Mouse (Mus musculus): ENCODE results near the gene Mrpl40.
"Not testable (repeated sequence)": the region's sequence is repeated elsewhere in the genome, so short reads cannot be mapped to it uniquely, and the experiment has no call there.

Gene Mrpl40

DNA sequence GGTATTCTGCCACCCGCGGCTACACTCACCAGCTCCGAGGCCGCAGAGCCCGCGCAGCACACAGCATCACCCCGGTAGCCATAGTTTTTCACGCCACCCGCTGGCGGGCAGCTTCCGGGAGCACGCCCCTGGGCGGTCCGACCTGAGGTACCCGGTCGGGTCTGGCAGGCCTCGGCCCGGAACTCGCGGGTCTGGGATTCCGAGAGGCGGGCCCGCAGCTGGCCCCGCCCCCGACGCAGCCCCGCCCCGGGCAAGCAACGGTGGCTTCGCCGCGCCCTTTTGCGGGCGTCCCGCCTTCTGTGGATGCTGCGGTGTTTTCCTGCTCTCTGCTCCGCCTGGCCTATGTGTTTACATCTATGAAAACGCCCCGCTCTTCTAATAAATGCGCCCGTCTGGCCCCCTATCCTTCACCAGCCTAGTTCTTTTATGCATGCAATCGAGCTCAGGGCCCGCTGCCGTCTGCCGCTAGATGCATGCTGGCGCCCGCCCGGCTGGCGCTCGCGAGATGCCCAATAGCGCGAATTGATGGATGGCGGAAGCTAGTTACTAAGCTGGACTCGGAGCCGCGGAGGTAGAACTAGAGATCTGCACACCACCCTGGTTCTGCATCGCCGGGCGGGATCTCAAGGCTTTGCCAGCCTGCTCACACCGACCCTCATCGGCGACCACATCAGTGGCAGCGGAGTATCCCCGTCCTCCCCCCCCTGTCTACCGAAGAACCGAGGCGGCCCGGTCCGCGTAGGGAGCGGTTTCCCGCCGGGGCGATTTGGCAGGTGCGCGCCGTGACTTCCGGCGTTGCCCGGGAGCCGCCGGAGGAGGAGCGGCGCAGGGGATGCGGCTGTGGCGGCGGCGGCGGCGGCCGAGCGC lies at the start of gene Mrpl40, which contains the start of gene Hira:
Gene Mrpl40 (minus strand): TSS at position 421 of the 867 bp plus-strand sequence.
Gene Hira (plus strand): TSS at position 596 of the 867 bp plus-strand sequence.
- DNase-seq: peak; percentile 92 to 95

DNA sequence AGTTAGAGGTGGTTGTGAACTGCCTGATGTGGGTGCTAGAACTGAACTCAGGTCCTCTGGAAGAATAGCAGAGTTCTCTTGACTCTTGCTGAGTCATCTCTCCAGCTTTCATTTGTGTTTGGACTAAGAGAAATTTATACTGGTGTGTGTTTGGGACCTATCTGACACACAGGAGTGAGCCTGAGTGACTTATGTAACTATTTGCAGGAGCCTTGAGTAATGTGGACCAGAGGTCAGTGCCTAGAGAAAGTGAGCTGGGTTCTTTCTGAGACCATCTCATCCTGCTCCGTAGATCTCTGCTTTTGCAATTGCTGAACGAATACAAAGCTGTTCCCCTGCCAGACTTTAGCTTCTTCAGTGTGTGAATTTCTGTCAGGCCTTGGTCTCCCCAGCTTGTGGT lies 45.1 kb upstream of the Mrpl40 start:
- no peak for DNase-seq

DNA sequence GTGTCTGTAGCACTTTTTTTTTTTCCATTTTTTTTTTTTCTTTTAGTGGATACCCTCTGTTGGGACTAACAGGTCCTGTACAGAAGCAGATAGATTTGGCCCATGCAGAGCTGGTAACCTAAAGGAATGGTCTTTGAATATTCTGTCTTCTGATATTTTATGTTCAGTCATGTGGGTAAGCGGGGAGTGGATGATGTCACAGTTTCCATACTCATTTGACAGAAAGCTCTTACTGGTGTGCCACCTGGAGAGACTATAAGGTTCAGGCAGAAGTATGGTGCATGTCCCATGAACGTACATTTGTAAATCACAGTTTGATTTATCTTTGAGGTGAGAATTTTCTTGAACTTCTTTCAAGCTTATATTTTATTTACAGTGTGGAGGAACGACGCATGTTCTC lies 39.4 kb upstream of the Mrpl40 start:
- DNase-seq: no peak

DNA sequence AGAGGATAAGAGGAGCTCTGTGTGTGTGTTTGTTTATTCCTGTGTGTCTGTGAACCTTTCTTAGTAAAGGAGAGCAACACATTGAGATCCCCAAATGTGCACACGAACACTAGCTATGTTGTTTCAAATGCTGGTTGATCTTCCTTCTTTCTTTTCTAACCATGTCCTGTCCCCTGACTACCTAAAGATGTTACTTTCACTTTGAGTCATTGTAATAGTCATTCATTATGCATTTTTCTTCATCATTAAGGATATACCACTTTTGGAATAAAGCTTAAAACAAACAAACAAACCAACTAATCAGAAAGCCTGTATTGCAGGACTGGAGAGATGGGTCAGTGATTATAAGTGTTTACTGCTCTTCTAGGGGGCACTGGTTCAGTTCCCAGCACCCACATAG lies 29.0 kb upstream of the Mrpl40 start:
- no peak for DNase-seq

DNA sequence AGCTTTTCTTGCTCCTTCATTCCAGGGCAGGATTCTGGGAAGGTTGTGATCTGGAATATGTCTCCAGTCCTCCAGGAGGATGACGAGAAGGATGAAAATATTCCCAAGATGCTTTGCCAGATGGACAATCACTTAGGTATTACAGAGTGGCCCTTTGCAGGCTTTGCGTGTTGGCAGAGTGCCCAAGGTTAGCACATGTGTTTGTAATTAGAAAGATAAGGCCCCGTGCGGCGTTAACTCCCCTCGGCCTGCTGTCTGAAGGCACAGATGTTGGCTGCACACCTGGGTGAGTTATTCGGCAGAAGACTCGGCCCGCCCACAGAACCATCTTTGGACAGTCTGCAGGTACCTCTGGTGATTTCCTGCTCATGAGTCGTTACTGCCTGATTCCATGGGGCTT lies 19.8 kb upstream of the Mrpl40 start:
- no peak for DNase-seq

DNA sequence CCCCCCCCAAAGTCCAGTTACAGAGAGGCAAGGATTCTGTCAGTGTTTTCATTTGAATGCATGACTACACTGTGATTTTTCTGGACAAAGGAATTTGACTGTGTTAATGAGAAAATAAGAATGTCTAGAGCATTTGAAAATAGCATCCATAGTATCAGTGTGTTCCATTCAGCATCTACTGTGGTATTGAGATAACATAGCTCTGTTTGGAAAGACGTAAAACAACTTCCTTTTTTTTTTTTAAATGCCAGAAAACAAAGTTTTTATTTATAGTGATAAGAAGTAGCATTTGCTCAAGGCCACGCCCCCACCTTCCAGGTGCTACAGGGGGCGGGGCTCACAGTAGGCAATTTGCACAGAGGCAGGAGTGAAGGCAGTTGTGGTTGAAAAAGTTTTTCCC lies 18.6 kb upstream of the Mrpl40 start:
- DNase-seq: no peak

DNA sequence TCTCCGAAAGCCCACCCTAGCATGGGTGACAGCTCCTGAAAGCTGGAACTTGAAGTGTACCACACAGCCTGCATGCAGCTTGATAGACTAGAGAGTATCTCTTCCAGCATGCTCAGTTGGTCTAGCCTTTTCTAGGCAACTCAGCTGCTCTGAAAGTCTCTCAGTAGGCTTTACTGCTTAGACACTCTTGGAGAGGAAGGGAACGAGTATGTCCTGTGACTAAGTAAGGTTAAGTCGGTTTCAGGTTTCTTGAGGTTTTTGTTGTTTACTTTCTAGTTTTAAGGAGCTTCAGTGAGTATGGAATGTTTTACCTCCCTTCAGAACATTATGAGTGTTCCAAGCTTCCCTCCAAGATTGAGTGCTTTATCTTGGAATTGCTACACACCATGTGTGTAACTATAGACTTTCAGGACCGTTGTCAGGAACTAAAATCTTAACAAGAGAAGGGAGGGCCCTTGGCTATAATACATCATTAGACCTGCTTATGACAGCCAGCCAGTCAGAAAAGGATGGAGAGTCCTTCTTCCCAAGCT lies 17.2 kb upstream of the Mrpl40 start:
- DNase-seq: no peak

DNA sequence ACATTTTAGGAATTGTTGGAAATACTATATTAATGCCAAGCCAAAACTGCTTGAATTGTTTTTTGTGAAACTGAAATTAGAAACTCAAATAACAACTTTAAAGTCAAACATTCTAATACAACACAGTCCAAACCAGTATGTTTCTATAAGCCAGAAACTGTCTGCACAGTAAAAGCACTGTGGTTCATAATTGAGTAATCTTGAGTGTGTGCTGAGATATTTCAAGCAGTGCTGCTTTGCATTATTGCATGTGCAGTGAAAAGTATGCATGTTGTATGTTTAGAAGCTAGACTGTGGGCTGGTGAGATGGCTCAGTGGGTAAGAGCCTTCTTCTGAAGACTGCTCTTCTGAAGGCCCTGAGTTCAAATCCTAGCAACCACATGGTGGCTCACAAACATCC lies 7.4 kb upstream of the Mrpl40 start:
- no peak for DNase-seq

DNA sequence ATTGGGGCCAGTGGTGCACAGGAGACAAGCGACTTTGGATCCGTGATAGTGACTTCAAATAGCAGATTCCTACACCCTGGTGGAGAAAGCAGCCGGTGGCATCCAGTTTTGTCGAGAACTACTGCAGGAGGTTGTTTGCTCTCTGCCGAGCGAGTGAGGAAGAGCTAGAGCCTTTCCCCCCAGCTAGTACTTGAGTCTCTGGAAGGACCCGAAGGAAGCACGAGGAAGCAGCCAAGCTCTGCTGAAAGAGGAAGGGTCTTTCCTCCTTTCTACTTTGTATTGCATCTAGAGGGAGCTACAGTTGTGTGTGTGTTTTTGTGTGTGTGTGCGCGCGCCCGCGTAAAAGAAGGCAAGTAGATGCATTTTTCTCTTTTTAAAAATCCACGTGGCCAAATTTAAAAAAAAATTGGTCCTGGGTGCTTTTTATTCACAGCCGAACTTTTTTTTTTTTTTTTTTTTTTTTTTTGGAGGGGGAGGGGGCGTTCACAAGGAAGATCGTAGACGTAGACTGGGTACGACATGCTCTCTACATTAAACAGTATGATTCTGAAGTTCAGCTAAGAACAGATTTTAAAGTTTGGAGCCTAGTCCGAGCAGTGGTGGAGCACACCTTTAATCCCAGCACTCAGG lies 1.5 kb upstream of the Mrpl40 start:
- DNase-seq: no peak

DNA sequence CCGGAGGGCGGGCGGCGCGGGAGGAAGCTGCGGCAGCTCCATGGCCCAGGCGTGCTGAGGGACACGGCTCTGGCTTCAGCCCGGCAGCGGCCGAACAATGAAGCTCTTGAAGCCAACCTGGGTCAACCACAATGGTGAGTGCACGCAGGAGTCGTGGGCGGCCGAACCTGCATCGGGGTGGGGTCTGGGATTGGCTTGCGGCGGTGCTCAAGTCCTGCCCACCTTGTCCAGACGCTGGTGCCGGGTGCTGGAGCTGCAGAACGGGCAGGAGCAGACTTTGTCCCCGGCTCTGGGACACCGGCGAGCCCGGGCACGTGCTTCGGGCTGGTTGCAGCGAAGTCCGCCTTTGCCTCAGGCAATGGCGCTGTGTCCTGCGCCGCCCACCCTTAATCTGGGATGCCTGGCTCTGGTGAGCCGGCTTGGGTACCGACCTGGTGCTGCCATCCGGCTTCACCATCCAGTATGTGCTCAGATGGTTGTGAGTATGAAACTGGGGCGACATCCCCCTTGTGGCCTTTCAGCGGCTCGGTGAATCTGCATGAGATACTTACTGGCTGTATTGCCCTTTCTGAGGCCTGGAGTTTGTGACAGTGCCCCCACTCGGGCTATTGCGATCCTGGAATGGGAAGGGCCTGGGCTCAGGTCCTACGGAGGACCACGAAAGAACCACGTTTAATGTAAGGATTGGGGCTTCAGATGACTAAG lies 876 bp upstream of the Mrpl40 start:
- peak in 1 of 2 experiments; percentile 55 for DNase-seq

DNA sequence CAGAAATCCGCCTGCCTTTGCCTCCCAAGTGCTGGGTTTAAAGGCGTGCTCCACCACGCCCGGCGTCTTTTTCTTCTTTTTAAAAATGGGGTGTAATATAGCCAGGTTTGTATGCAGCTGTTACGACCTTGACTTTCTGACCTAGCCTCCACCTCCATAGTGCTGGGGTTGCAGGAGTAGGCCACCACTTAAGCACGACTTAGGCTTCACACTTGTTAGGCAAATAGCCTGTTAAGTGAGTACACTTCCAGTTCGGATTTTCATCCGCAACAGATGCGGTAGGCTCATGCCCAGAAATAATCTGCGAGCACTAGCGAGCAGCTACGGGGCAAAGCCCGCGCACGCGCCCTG lies 596 bp downstream of the Mrpl40 start:
- DNase-seq: no peak

DNA sequence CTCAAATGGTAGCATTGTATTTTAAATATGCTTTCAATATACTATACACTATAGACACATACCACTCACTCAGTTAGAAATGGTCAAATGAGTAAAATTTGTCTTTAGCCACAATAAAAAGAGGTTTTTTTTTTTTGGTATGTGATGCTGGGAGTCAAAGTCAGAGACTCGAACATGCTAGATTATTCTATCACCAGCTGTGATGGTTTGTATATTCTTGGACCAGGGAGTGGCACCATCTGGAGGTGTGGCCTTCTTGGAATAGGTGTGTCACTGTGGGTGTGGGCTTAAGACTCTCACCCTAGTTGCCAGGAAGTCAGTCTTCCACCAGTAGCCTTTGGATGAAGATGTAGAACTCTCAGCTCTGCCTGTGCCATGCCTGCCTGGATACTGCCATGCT lies 6.2 kb downstream of the Mrpl40 start:
- not testable (repeated sequence) for DNase-seq

DNA sequence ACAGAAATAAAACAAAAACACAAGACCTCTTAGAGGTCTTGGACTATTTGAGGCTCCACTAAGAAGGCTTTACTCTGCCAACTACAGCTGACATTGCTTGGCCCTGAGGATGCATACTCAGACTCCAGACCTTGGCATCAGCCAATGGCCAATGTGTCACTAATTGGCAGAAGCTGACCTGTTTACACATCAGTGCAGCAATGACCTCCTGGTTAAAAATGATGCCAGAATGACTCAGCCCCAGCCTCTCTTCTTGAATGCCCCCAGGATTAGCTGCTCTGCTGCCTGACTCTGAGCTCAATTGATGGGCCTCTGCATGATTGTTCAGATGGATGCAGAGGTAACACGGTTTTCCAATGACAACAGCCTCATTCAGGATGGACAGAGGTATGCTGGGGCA lies 16.5 kb downstream of the Mrpl40 start:
- peak; percentile 22 to 42 for DNase-seq

DNA sequence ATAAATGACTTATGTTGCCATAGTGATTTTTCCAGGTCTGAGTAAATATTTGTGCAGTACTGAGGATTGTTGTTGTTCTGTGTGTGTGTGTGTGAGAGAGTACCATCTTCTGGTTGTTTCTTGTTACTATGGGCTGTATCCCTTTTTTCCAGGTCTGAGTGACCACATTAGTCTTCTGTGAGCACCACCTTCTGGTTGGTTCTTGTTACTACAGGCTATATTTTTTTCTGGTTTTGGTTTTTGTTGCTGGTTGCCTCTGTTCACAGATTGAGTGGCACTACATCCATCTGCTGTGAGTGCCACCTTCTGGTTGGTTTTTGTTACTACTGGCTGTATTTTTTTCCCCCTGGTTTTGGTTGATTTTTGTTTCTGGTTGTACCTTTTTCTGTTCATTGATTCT lies 18.1 kb downstream of the Mrpl40 start:
- DNase-seq: peak; percentile 61 to 68

DNA sequence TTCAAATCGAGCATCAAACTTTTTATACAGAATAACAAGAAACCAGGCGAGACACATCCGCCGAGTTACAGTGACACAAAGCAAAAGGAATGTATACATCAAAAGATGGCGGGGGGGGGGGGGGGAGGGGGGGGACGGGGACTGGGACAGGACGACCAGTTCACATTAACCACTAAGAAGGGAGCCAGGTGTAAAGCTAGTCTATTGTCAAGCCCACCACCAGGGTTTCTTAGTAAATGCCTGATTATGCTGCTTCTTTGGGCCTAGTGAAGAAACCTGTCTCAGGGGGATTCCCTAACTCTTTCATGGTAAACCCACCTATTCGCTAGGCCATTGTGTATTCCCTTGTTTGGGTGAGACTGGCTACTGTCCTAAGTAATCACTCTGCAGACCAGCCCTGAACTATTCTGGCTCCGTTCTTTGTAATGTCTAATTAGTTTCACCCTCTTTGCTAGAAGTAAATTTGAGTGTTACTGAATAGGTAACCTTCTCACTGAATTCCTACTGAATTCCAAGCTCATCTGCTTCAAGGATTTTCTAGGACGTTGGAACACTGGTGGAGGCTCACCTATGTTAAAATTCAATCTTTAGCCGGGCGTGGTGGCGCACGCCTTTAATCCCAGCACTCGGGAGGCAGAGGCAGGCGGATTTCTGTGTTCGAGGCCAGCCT lies 27.0 kb downstream of the Mrpl40 start:
- DNase-seq: not testable (repeated sequence)

DNA sequence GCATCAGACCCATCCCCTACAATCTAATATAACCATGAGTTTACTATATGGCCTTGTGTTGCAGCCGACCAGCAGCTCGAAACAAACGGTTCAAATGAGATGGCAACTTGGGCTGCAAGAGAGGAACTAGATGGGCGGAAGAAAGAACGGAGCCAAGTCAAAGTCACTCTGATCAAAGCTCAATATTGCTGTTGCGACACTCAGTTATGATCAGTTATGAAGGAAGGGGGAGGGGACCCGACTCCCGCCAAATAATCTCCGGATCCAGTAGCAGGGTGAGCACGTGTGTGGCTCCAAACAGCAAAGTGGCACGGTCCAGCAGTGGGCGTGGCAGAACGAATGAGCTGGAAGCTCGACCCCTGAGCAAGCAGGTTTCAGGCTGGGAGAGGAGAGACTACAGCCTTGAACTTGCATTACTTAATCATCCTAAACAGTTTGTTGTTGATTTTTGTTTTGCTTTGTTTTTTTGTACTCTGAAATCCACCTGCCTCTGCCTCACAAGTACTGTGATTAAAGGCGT lies 30.3 kb downstream of the Mrpl40 start:
- DNase-seq: no peak

DNA sequence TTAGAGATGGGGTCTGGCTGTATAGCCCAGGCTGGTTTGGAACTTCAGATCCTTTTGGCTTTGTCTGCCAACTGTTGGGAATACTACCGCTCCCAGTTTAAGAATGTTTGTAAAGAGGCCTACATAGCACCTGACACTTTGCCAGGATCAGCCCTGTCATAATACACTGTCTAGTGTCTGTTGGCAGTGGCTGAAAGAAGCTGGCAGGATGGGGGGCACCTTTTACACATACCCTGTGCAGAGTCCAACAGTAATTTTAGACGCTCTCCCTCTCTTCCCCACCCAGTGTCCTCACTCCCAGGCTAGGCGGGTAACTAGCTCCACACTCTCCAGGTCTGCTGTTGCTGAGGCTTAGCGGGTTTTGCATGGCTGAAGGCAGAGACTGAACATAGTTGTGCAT lies 38.3 kb downstream of the Mrpl40 start:
- DNase-seq: no peak

DNA sequence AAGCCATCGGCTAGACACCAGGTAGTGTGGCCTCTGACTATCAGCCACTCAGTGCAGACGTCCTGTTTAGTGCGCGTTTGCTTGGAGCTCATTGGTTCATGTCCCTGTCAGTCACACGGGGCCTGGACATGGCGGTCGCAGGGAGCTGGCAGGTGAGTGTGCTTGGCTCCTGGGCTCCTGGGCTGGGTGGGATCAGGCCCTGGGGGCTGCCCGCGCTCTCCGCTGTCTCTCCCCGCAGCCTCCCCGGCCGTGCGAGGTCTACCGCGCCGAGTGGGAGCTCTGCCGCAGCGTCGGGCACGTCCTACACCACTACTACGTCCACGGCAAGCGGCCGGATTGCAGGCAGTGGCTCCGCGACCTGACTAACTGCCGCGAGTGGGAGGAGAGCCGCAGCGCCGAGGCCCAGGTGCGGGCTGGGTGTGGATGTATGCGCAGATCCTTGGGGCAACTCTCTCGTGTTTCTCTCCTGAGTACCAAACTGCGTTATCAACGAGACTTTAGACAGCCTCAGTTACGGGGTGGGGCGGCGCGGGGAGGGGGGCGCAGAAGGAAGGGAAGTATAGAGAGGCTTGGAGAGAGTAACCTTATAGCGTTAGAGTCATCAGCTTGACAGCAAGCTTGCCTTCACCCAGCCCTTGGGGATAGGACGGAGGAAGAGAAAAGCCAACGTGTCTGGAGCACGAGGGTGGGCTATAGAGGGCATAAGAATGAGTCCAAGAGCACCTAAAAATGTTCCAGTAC lies 40.0 kb downstream of the Mrpl40 start, which contains the start of the genes 2510002D24Rik and Gm28539:
Gene 2510002D24Rik (plus strand): TSS at position 111 of the 741 bp plus-strand sequence.
Gene Gm28539 (plus strand): TSS at position 117 of the 741 bp plus-strand sequence.
- DNase-seq: peak; percentile 96 to 98

DNA sequence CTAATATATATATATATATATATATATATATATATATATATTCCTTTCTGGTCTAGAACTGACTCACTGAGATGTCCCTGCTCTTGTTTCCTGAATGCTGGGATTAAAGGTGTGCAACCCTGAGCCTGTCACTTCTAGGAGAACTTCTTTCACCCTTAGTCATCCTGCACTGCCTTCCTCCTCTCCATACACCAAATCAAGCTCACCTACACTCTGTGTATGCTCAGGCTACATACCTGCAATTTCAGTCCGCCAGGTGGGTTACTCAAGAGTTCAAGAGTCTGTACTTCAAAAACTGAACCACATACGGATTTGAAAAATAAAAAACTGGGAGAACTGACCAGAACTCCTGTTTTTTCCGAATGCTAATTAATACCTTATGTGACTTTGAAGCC lies 40.6 kb downstream of the Mrpl40 start:
- DNase-seq: no peak

DNA sequence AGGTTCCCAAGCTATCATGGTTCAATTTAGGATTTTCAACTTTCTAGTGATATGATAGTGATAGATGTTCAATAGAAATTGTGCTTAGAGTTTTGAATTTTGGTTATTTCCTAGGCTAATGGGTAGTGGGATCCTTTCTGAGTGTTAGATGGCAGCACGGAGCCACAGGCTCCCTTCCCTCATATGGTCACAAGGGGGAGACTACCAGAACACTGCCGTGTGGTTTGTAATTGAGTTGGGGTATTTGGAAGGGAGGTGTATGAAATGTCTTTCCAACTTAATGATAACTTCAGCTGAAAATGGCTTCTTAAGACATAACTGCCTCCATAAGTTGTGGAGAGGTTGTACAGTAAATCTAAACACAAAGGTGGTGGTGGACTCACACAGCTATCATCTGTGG lies 43.2 kb downstream of the Mrpl40 start:
- no peak for DNase-seq

DNA sequence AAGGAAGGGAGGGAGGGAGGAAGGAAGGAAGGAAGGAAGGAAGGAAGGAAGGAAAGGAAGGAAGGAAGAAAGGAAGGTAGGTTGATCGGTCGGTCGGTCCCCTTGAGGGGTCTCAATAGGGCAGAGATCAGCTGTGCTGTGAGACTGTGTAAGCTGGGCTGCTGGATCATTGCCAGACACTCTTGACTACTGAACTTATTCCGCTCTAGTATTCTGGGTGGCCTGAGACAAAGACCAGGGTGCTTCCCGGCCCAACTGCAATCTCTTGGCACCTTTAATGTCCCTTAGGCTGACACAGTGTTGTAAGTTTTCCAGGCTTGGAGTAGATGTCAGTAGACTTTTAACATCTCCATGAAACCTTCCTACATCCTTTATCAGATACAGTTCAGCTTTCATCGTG lies 47.6 kb downstream of the Mrpl40 start:
- no peak for DNase-seq

DNA sequence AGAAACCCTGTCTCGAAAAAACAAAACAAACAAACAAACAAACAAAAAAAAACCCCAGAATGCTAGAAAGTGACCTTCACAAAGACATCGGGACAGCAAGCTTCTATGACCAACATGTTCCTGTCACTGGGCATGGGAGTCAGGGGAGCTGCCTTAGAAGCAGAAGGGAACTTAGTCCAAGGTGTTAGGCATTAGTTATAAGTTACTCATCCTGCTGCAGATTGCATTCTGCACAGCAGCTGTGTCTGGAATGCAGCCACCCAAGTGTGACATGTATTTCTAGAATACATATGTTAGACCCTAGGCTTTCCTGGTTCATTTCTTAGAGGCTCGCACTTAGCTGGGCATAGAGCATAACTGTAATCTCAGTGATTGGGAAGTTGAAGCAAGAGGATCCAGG lies 48.0 kb downstream of the Mrpl40 start:
- DNase-seq: no peak
